Mouse (Mus musculus) testis, adult 2 months (tissue): Measurements from ENCODE around the gene Ssbp3.

ENCODE experiments used
- CTCF ChIP-seq: fragments of 200-500 bp; IDR thresholded peaks from 2 replicates; pipeline ENCODE4 v1.5.1; 2012; ENCODE audit warnings: low read depth, mild to moderate bottlenecking, inconsistent platforms, low read length, moderate library complexity; ENCODE audit not compliant: control insufficient read depth, insufficient read depth, insufficient replicate concordance
- POLR2A ChIP-seq: fragments of 200-500 bp; IDR thresholded peaks from 2 replicates; pipeline ENCODE4 v1.6.1; 2012; ENCODE audit warnings: low read depth, mild to moderate bottlenecking, inconsistent platforms, low read length, moderate library complexity; ENCODE audit not compliant: control insufficient read depth

GRCm38 (mm10) chr4:107020287-107021000, 109.9 kb downstream of the Ssbp3 start:
- TF ChIP-seq POLR2A, result no peak
- TF ChIP-seq CTCF, result no peak
